ENCODE assay signal across 11 mouse cellular contexts in the genomic region with DNA sequence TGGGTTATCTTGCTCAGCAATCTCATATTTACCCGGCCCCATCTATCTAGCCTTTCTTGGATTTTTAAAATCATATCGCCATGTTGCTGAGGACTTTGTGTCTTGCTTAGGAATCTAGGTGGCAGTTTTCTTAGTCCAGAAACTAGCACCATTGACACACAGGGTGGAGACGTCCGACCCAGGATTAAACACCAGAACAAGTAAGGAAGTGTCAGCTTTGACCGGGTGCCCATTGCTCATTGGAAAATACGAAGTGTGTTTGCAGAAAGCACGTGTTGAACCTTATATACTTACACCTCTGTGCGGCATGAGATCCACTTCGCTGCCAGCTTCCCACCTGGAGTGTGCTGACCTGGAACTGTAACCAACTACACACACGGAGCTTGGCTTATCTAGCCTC.
"Had no signal": no experiment of that assay in that cellular context is flagged by ENCODE, and none has a peak within 500 bp of the region (broad histone marks: within the 10 kb centered on the region; RNA-seq: fewer than 3 reads in every experiment).

No protein-coding gene starts in this region.

- H3K36me3 ChIP-seq: liver, embryonic 15.5 days; midbrain, embryonic 13.5 days; stomach, embryonic 15.5 days had no signal

- ATAC-seq: lung, postnatal 0 days; midbrain, embryonic 13.5 days had no signal

- H3K27me3 ChIP-seq: liver, embryonic 15.5 days; midbrain, embryonic 13.5 days; stomach, embryonic 15.5 days had no signal

- H3K9ac ChIP-seq: liver, embryonic 15.5 days; midbrain, embryonic 13.5 days; stomach, embryonic 15.5 days had no signal

- H3K9me3 ChIP-seq: limb, embryonic 10.5 days; liver, embryonic 15.5 days; midbrain, embryonic 13.5 days; stomach, embryonic 15.5 days had no signal

- H3K27ac ChIP-seq: limb, embryonic 10.5 days; liver, embryonic 15.5 days; midbrain, embryonic 13.5 days; stomach, embryonic 15.5 days had no signal

- H3K4me1 ChIP-seq: limb, embryonic 10.5 days; stomach, embryonic 15.5 days had no signal

- H3K4me3 ChIP-seq: left cerebral cortex, adult 2 months; limb, embryonic 10.5 days; liver, embryonic 15.5 days; midbrain, embryonic 13.5 days; stomach, embryonic 15.5 days had no signal

- H3K4me2 ChIP-seq: liver, embryonic 11.5 days; liver, embryonic 15.5 days; midbrain, embryonic 13.5 days; stomach, embryonic 15.5 days had no signal

- DNase-seq: lung, adult 2 months; lung, postnatal 36 days; right cerebral cortex, postnatal 14 days; thymus, postnatal 36 days had no signal
